Mouse (Mus musculus): ENCODE measurements around the gene Gm49361. TPM values are rescaled to one million over a fixed set of nuclear protein-coding genes. Genes with fewer than 3 reads are reported as not detected.
"Not testable (repeated sequence)": the region's sequence is repeated elsewhere in the genome, so short reads cannot be mapped to it uniquely, and the experiment has no call there.

Gm49361 gene
- total RNA-seq (2021) = 1 to 10 TPM in 1 of 2 experiments, under 1 TPM in 1; 0.15 to 1.6 TPM
- long read RNA-seq, experiment 1 = 0 reads
- long read RNA-seq, experiment 2 = 0 reads

GRCm38 (mm10) chr14:57746001-57746771 lies at the start of gene Gm49361:
Gene Gm49361, minus strand, starts transcription at chr14:57746103.
- intact Hi-C loops (cut with DNase I) = loop anchor here (2.0 to 5.0 kb wide), 3 partner anchors 37 to 1056 kb away; no protein-coding TSS in a partner anchor
- DNase-seq = peak; percentile 96

DNA sequence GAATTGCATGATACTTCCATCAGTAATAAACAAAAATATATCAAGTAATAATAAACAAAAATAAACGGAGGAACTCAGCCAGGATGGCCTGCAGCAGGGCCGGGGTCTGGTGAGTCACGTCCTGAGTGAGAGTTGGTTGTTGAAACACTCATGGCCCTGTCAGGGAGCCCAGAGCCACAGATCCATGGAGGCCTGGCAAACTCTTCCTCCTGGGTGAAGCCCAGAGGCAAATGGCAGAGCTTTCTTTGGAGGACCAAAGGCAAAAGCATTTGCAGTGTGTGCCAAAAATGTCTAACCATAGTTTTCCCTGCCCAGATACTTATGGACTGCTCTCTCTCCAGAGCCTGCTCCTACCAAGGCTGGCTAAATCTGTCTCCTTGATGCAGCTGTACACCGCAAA lies 45.3 kb upstream of the Gm49361 start:
- DNase-seq = no peak
- intact Hi-C loops (cut with DNase I) = no loop called here

GRCm38 (mm10) chr14:57789759-57790158 lies 43.9 kb upstream of the Gm49361 start:
- intact Hi-C loops (cut with DNase I) = no loop called here
- DNase-seq = no peak

- DNase-seq = no peak
- intact Hi-C loops (cut with DNase I) = no loop called here
Observed at GRCm38 (mm10) chr14:57789311-57789710, 43.4 kb upstream of the Gm49361 start.

- intact Hi-C loops (cut with DNase I) = no loop called here
- DNase-seq = no peak
Observed at GRCm38 (mm10) chr14:57787406-57787805, 41.5 kb upstream of the Gm49361 start.

DNA sequence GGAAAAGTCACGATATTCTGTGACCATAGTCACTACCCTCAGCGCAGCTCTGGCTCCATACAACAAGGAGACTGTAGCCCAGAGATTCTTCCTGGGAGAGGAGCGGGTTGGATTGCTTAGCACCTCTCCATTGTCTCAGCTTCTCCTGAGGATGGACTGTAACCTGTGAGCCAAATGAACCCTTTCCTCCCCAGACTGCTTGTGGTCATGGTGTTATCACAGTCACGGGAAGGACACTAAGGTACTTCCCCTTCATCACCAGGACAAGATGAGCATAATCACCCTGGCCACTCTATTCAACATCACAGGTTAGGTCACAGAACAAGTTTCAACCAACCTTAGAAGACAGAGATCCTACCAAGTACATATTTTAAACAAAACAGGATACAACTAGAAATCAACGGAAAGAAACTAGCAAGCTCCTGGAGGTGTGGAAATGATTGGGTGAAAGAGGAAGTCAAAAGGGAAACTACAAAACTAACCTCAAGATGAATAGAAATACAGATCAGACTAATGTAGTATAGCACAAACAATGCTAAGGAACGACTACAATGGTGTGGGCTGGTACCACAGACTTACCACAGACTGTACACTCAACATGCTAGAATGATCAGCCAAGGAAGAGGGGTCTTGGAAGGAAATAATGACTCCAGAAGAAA lies 26.4 kb upstream of the Gm49361 start:
- no peak for DNase-seq
- intact Hi-C loops (cut with DNase I) = no loop called here

GRCm38 (mm10) chr14:57769102-57769501 lies 23.2 kb upstream of the Gm49361 start:
- DNase-seq = no peak

DNA sequence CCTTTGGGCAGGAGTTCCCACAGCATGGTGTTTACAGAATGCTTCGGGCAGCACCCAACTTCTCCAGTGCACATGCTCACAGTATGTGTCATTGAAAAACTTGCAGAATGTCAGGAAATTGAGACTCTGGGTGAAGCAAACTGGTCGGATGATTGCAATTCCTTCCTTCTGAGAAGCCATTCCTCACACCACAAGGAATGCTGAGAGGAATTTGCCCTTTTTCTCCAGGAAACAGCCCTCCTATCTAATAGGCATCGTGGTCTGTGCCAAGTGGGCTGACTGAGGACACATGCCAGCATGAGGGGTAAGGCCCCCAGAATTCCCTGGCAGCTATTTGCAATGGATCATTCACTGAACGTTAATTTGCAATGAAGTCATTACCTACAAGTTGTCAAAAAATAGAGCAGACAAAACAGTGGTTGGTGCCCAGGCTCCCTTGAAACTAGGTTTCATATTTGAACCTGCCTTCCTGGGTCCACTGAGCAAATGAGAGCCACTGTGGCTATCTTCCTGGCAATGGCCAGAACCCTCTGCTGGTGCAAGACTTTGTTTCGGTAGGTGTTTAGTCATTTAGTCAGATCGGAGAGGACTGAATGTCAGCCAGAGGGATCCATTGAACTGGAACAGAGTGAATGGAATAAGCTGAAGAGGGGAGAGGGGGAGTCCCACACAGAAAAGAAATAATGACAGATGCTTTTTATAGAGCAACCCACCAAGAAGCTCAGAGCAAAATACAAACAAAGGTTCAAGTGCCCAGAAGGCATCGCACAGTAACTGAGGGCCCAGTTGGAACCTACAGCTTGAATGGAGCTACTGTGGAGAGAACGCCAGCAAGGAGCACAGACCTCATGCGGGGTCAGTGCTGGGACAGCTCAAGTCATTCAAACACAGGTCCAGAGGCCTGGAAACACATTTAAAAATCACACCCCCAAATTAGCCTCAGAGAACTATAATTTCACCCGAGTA lies 14.8 kb upstream of the Gm49361 start:
- intact Hi-C loops (cut with DNase I) = no loop called here
- no peak for DNase-seq

More at GRCm38 (mm10) chr14:57769102-57769501, 23.2 kb upstream of the Gm49361 start:
- intact Hi-C loops (cut with DNase I) = no loop called here

DNA sequence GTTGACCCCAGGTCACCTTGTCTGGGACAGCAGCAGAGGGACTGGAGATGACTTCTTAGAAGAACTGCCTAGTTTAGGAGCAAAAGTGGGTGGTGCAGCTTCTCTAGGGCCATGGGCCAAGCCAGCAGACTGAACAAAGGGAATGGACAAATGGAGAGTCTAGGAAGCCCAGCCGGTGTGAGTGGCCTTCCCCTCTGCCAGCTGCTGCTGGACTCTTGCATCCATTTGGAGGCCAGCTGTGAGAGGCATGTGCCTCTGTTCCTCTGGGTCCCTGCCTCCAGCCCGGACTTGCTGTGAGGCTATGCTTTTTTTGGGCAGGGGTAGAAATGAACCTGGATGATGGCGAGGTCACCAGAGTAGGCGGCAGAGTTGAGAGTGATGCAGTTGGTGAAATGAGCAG lies 12.3 kb upstream of the Gm49361 start, which contains the start of gene Lats2:
TSS of gene Lats2 (minus strand) at position 152 of the 400 bp plus-strand sequence.
- no peak for DNase-seq
- intact Hi-C loops (cut with DNase I) = no loop called here

DNA sequence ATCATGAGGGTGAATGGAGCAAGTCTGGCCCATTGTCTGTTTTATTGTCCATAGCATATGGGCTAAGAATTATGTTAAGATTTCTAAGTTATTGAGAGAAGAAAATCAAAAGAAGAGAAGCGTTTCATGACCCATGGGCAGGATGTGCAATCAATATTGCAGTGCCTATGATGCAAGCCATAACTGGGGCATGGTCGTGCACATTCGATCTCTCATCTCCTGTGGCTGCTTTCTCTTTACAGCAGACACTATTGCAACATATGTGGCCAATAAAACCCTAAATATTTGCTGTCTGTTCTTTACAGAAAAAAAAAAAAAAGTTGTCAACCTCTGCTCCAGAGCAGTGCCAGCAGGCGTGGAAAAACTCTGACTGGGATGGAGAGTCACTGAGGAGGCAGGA lies 10.2 kb upstream of the Gm49361 start:
- intact Hi-C loops (cut with DNase I) = no loop called here
- no peak for DNase-seq

DNA sequence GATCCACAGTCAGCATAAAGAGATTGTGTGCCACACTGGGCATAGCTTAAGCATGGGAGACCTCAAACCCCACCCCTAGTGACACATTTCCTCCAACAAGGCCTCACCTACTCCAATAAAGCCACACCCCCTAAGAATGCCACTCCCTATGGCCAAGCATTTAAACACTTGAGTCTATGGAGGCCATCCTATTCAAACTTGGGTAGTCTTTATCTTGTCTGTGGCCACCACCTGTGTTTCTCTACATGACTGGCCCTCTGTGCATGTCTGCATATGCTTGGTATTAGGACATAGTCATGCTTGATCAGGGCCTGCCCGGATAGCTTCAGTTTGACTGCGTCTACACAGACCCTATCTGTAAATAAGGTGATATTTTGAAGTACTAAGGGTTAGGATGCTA lies 9.8 kb upstream of the Gm49361 start:
- intact Hi-C loops (cut with DNase I) = no loop called here
- DNase-seq = no peak

DNA sequence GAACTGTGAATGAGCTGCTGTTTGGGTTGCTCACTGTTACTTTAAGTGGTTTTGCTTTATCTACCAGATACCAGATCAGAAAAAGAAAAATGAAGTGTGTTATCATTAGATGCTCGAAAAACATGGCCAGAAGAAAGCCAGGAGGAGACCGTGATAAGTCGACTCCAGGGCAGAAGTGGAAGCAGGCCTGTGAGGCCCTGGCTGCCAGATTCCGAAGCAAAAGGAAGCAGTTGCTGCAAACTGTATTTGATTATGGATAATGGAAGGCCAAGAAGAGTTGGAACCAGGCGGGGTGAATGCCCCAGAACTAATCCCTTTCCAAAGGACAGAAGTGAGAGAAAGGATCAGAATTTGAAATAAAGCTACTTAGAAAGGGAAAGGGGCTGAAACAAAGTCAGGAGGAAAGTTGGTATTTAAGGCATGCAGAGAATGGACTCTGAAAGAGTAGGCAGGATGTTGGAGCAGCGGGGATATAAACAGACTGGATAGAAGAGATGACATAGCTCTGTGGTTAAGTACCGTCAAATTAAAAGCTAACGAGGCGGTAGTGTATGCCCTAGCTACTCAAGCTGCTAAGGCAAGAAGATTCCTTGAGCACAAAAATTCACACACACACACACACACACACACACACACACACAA lies 7.6 kb upstream of the Gm49361 start:
- intact Hi-C loops (cut with DNase I) = no loop called here
- no peak for DNase-seq

GRCm38 (mm10) chr14:57751006-57751405 lies 5.1 kb upstream of the Gm49361 start:
- DNase-seq; intact Hi-C loops (cut with DNase I): not testable (repeated sequence)

DNA sequence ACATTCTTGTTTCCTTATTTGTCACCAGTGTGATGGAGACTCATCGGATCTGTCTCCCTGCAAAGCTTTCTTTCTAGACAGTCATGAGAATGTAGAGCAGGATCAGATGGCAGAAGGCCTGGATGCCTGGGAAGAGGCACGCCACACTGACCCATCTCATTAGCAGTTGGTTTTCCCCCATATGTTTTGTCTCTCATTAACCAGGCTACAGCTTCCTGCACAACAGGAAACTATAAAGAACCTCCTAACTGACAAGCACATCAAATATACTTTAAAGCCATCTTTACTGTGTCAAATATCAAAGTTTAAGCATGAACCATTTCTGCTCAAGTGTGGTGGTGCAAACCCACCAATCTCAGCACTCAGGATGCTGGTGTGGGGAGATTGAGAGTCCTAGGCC lies 3.6 kb upstream of the Gm49361 start:
- no peak for DNase-seq
- intact Hi-C loops (cut with DNase I) = loop anchor here (5.0 kb wide), 2 partner anchors 138 to 1053 kb away; no protein-coding TSS in a partner anchor

- peak; percentile 69 to 74 for DNase-seq
- intact Hi-C loops (cut with DNase I) = loop anchor here (2.0 to 5.0 kb wide), 5 partner anchors 15 to 1057 kb away; partner anchors contain the start of gene Sap18
Observed at GRCm38 (mm10) chr14:57745291-57745969, 473 bp downstream of the Gm49361 start.

- intact Hi-C loops (cut with DNase I) = loop anchor here (2.0 kb wide), 3 partner anchors 14 to 56 kb away; partner anchors contain the start of gene Sap18
- DNase-seq = no peak
Observed at GRCm38 (mm10) chr14:57744547-57744946, 1.4 kb downstream of the Gm49361 start.

GRCm38 (mm10) chr14:57740651-57741050 lies 5.3 kb downstream of the Gm49361 start:
- intact Hi-C loops (cut with DNase I) = no loop called here
- no peak for DNase-seq

DNA sequence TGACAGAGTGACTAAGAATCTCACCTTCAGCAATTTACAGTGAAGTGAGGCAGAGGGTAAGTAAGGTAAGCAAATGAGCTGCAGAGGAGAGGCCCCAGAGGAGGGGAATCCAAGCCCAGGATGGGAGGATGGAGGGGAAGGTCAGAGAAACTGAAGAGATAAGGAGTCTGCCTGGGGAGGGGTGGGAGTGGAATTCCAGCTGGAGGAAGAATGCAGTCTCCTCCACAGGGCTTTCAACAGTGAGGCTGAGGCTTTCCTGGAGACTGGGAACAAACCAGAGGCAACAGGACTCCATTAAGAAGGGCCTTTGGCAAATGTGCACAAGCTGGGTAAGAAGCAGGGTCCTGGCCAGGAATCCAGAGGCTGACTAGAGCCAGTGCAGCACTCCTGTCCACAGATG lies 8.8 kb downstream of the Gm49361 start:
- peak; percentile 26 to 39 for DNase-seq
- intact Hi-C loops (cut with DNase I) = no loop called here

DNA sequence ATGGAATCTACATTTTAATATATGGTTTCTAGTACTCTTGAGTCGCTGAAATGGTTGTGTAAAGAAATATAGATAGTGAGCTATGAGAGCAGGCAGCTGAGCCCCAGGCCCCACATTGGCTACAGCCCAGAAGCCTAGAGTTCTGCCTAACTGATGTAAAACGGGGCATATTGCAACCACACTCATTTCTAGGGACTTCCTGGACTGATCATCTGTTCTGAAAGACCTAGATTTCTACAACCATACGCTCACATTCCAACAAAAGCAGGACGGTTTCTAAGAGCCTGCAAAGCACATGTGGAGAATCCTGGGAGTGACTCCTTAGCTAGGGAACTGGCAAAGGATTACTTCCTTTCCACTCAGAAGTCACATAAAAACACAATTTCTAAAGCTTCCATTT lies 9.8 kb downstream of the Gm49361 start:
- DNase-seq = no peak
- intact Hi-C loops (cut with DNase I) = no loop called here
